Mouse (Mus musculus) urinary bladder, adult 18-20 months (tissue): ENCODE measurements around the gene Notum.
A peak's percentile ranks its signal among the peaks of the same experiment; 100 is the strongest.

Experiments
- DNase-seq, 2 experiments: peaks; one replicate each; pipeline ENCODE4 v3.0.0; 2022; ENCODE audit warnings: low spot score in 2 of 2, mixed read lengths in 2 of 2

Gene Notum

DNA sequence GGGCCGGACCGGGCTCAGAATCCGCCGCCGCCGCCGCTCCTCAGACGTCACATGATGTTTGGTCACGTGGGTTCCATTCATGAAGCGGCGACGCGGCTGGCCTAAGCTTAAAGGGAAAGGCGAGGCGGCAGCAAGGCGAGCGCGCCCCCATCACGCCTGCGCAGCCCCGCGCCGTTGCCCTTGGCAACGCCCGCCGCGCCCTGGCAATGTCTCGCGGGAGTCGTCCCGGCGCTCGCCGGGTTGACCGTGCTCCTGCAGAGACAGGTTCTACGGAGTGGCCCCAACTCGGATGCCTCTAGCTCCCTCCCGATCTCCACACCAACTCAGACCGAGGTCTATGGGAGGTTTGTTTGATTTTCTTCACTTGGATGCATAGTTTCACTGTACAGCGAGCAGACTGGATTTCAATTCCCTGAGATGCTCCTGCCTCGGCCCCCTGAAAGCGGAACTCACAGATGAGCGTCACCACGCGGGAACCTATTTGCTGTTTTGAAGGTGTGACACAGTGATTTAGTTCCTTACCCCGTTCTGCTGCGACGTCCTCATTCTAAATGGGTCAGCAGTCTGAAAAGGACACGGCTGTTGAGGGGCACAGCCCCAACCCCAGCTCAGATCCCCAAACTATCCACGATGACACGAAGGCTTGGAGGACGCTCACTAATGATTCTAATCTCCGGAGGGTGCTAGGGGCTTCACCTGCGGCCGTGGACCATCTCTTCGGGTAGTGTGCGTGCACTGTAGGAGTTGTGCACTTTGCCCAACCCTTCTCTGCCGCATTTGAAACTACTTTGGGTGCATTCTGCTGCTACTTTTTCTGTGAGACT lies 27.2 kb downstream of the Notum start, which contains the start of gene Mafg:
TSS of gene Mafg (minus strand) at position 81 of the 824 bp plus-strand sequence.
- peak; percentile 82 to 89 for DNase-seq

- DNase-seq = peak; percentile 63 to 72
Observed at GRCm38 (mm10) chr11:120632559-120633519, 28.1 kb downstream of the Notum start.

DNA sequence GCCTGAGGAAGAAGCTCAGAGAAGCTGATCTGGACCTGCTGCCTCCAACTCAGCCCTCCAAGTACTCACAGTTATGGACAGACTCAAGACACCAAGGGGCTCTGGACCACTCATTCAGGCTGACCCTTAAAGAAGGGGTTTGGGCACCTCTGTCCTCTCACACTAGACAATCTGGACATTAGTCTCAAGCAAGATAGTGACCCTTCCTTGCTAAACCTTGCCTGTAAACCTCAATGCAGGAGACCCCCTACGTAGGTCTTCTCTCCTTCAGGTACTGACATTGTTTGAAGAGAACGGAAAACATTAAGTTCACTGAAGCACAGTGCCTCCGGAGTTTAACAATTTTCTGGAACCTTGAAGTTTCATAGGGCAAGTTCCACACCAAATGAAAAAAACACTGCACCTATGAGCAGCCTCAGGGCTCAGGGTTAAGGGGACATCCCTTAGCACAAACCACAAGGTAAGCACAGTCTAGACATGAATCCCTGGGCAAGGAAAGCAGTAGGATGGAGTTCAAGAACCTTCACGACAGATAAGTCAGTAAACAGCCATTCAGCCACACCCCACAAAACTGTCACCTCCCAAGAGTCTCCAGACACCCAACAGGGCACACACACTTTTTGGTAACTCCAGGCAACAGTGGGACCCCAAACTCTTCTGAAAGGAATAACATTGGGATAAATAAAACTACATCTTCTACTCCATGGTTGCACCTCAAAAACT lies 29.1 kb downstream of the Notum start:
- no peak for DNase-seq

DNA sequence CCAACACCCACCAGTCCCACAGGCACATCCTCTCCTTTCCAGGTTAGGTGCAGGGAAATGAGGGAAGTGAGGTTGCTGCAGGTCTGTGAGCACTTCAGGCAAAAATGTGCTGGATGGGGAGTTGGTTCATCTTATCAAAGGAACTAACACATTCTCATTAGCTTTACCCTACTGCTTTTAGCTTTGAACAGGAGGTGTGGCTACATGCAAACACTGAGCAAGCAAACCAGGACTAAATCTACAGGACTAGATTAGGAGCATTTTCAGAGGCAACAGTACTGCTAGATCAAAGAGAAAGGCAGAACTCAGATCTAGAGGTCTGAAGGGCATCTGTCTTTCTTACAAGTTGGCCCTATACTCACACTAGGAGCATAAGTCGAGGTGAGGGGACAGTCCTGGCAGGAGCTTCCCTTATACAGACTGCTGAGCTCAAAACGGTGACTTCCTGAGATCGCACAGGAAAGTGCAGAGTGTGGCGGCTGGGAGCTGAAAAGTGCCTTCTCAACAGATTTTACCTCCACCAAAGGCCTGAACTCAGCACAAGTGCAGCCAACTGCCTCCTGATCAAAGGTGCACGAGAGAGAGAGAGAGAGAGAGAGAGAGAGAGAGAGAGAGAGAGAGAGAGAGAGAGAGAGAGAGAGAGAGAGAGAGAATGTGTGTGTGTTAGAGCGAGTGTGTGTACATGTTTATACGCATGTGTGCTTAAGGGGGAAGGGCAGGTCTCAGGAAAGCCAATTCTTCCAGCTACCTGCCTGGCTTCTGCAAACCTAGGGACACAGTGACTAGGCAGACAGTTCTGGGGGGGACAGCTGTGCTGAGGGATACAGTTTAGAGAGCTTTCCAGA lies 29.9 kb downstream of the Notum start:
- DNase-seq = no peak

DNA sequence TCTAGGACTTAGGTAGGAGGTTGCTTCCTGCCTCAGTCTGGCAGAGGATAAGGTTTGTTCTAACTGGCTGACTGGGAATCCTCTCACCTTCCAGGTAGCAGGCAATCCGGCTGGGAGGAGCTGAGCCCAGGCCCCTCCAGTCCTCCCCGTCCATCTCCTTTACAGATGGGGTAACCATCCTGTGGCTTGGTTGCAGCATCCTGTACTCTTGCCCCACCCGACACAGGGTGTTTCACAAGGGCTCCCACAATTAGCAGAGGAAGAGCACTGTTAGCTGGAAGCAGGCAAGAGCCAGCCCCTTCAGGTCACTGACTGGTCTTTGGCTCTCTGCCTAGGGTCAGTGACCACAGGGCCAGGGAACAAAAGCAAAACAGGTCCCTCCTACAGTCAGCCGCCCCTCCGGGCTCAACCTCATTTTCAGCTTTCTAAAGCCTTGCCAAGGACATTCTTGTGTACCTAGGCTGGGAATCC lies 30.5 kb downstream of the Notum start:
- DNase-seq = no peak

DNA sequence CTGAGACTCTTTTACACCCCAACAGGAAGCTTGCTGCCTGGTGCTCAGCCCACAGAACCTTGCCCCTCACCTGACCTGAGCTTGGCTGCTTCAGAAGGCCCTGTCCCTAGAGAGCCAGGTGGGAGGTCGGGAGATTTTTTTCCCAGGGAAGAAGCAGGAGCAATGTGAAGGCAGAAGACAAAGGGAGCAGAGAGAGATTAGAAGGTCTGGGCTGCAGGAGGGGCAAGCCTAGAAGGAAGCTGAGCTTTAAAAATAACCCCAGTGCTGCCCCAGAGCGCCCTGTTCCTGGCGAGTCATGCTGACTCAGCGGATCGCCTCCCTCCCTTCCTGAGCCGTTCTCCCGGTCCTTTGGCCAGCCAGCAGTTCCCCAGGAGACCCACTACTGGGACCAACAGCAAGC lies 31.1 kb downstream of the Notum start:
- peak in 1 of 2 experiments; percentile 46 for DNase-seq

GRCm38 (mm10) chr11:120629341-120629730 lies 31.6 kb downstream of the Notum start:
- DNase-seq = no peak

- DNase-seq = no peak
Observed at GRCm38 (mm10) chr11:120628601-120629340, 32.2 kb downstream of the Notum start.

- no peak for DNase-seq
Observed at GRCm38 (mm10) chr11:120627468-120628300, 33.3 kb downstream of the Notum start.

DNA sequence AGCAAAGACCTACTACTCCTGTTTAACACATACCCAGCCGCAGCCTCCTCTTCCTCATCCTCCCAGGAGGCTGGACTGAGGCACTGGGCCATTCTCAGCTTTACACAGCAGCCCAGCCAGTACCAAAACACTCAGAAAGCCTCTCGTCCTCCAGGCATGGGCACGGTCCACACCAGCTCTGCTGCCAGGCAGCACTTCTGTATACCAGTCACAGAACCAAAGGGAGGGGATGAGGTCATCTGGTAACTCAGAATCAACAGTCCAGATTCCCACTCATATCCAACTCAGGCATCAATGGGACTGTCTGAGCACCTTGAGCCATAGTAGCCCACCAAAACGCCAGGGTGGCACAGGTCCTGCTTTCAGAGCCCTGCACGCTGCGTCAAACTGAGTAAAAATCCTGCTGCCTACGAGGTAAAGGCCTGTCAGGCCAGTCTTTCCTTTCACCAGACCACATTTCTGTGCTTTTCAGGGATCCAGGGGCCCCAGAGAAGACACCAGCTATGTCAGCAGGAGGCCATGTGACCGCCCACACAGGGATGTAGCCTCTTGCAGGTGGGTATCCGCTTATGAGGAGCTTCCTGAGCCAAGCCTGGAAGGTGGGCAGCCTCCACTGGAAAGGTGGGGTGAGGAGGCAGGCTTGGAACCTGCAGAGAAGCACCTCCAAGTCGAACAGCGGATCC lies 34.0 kb downstream of the Notum start:
- DNase-seq = no peak

GRCm38 (mm10) chr11:120625152-120625775 lies 35.7 kb downstream of the Notum start, which contains the start of gene Sirt7:
TSS of gene Sirt7 (minus strand) at chr11:120625240.
- no peak for DNase-seq

DNA sequence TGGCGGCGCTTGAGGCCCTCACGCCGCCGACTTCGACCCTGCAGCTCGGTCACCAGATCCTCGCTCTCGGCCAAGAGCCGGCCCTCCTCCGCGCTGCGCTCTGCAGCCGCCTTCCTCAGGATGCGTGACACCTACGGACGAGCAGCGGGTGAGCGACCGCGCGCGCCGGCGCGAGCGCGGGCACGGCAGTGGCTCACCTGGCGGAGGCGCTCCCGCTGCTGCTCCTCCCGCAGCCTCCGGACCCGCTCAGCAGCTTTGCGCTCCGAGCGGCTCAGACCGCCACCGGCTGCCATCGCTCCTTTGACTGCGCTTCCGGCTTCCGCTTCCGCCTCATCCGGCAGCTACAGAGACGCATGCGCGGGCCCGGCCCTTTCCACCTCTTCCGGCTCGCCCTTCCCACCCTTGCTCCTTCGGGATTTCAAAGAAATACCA lies 36.3 kb downstream of the Notum start:
- peak; percentile 56 to 77 for DNase-seq

DNA sequence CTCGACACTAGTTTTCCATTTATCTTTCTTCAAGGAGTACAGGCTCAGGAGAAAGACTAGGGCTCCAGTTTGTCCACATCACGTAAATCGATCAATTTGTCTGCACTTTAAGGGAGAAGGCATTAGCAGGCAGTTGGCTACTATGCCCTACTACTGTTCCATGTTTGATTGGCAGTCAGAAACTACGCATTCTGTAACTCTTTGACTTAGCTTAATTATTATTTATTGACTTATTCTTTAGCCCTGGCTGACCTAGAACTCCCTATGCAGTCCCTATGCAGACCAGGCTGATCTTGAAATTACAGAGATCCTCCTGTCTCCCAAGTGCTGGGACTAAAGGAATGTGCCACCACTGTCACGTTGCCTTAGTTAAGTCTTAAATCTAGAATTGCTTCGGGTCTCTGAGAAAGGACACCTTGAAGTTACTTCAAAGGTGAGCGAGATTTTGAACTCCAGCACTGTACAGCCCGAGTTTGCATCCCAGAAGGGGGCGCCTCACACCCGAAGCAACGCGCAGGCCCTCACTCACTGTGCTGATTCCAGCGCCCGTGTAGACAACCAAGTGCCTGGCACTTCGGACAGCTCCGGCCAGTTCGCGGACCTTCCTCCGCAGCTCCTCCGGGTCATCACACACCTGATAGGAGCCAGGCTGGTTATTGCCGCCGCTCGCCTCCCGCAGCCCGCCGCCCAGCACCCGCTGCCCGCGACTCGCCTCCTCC lies 36.9 kb downstream of the Notum start:
- peak; percentile 55 to 56 for DNase-seq

DNA sequence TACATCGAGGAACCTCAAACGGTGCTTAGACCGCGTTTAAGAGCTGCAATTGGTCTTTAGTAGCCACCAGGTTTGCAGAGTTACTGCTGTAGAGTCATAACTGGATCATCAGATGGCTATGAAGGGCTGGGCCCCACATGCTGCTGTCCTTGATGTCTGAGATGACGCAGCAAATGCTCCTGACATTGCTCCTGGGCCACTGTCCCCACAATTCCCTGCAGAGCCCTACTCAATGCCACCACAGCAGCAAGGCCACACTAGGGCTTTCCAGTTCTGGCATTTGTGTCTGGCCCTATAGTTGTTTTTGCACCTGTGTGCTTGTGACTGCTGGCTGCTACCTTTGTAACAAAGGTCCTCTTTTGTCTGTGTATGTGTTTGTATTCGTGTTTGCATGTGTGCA lies 38.2 kb downstream of the Notum start:
- DNase-seq = no peak

DNA sequence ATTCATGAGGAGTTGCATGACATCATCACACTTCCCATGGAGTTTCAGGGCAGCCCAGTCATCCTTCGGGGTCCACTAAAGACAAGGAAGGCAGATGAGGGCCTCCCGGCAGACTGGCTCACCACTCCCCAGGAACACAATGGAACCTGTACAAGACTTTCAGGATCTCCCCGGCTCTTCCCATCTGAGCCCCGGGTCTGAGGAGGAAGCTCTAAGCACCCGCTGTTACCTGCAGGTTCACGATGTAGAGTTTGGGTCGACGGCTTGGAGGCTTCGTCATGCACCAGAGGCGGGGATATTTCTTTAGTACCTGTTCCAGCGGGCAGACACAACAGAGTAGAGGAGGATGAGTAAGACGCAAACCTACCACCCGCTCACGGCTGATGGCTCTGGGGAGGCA lies 40.8 kb downstream of the Notum start:
- DNase-seq = no peak

GRCm38 (mm10) chr11:120618619-120619535 lies 42.1 kb downstream of the Notum start:
- DNase-seq = no peak
